Mouse (Mus musculus): ENCODE measurements at regions not wholly inside any gene's neighbourhood (a gene's known extent, or its start where the extent isn't known, plus 50 kb on each side); places are given as distances from the start of the nearest gene placed in this dataset.

DNA sequence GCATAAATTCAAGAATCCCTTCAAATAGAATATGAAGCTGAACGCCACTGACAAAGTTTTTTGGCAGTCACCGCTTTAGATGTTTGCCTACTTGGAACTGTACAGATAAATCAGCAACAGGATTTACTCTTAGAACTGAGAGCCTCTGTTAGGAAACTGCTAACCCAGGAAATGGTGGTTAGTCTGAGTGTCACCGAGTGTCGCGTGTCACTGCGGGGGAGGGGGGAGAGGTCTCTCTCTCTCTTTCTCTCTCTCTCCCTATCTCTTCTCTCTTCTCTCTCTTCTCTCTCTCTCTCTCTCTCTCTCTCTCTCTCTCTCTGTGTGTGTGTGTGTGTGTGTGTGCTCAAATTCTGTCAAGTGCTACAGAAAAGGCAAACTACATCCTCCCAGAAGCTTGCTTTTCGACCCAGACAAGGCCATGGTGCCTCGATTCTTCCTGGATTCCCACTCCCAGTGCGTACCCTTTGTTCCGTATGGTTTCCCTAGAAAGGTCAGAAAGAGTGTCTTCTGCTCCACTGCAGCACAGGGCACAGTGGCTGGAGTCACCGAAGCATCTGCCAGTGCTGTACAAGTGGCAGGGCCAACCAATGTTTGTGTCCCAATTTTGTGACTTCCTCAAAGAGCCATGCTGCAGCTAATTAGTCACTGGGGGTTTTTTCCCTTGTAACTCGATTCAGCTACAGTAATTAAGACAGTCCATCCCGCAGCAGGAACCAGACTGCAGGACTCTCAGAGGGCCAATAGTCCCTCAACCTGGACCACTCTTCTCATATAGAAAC, 87.0 kb downstream of the Cog6 start:
- ATAC-seq: peak; percentile 83

DNA sequence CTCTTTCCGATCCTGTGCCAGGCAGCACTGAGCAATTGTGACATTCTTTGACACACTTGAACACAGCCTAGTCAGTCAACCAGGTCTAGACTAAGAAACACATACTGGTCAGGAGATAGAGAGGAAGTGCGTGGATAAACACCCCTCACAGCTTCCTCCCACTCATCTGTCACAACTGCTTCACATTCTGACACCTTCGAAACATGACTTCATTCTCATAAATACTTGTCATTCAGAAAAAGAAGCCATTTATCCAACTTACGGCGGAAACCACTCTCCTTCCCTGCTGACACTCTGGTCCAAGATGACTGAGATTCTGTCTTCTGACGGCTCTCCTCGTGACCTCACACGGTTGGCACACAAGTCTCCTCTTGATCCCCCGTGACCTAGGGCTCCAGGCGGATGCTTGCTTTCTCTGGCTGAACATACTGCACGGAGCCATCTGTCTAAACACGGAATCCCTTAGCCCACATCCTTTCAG, 89.6 kb downstream of the Cog6 start:
- ATAC-seq: peak; percentile 38

DNA sequence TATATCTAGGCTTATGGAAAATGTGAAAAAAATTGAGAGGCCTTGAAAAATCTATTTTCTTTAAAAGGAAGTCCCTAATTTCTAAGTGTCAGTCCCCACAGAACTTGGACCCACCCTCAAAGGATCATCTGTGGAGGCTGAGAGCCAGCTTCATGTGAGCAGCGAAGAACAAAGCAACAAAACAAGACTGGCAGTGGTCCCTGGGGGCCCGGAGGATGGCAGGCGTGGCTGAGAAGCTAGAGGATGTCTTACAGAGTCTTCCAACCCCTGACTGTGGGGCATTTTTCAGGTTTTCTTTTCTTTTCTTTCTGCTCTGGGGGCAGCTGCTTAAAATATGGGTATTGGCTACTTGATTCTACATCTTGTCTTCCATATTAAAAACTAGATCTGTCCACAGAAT, 90.5 kb downstream of the Cog6 start:
- ATAC-seq: no peak

DNA sequence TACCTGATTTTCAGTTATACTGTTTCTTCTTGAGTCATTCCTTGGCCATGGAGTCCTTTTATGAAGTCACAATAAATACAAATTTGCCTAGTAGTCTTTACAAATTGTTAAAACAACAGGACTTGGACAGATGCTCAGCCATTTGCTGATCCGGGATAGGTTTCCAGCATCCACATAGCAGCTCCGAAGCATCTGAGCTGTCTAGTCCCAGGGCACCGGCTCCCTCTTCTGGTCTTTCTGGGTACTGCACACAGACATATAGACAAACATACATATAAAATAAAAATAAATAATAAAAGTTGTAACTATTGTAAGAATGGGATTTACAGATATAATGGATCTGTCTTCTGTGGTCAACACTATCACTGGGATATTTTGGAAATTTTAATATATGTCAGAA, 91.8 kb downstream of the Cog6 start:
- no peak for ATAC-seq

DNA sequence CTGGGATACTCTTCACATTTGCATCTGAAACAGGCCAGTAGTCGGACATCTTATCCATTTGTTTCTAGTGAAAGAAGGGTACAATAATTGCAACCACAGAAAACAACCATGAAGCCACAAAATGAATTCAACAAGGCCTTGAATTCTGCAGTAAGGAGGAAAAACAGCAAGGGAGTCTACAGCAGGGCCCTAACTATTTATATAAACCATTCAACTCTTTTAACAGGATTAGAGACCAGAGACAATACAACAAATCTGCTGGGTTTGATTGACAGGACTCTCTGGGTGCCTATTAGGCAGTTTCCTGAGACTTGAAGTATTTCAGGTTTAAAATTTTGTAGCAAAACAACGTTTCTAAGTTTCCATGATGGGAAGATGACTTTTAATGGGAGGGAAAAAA, 92.4 kb downstream of the Cog6 start:
- no peak for ATAC-seq

DNA sequence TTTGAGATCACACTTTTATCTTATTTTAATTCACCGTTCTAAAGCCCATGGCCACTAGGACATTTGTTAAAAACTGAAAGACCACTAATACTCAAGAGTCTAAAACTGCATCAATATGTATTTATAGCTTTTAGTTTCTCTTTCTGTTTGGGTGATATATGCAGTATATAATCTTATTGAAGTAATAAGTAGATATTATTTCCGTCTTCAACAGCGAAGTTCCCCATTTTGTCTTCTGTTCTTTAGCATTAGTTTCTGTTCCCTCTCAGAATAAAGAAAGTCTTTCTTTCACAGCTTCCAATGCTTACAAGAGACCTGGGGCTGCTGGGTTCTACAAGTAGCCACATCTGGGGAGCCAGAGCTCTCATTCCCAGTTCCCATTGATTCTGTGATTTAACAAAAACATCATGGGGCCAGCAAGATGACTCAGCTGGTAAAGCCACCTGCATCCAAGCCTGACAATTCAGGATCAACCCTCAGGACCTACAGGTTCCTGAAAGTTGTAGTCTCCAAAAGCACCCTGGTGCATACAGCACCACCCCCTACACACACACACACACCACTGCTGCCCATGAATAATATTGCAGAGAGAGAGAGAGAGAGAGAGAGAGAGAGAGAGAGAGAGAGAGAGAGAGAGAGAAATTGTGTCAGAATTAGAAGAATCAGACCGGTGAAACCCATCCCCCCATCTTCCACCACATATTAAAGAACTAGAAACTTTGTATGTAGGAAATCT, 93.0 kb downstream of the Cog6 start:
- ATAC-seq: peak; percentile 29

DNA sequence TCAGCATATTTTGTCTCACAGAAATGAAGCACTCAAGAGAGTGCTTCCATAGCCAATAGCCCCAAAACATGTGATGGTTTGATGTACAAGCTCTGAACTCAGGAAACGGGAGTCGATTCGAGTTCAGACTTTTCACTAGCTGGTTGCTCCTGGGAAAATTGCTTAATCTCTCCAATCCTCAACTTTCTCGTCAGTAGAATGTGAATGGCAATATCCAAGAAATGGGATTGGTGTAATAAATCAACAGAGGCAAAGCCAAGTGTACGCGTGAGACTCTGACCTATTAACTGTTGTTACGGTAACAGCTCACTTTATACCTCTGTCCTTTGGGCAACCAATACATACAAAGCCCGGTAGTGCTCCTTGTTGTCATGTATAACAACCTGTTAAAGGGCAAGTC, 94.6 kb downstream of the Cog6 start:
- no peak for ATAC-seq

DNA sequence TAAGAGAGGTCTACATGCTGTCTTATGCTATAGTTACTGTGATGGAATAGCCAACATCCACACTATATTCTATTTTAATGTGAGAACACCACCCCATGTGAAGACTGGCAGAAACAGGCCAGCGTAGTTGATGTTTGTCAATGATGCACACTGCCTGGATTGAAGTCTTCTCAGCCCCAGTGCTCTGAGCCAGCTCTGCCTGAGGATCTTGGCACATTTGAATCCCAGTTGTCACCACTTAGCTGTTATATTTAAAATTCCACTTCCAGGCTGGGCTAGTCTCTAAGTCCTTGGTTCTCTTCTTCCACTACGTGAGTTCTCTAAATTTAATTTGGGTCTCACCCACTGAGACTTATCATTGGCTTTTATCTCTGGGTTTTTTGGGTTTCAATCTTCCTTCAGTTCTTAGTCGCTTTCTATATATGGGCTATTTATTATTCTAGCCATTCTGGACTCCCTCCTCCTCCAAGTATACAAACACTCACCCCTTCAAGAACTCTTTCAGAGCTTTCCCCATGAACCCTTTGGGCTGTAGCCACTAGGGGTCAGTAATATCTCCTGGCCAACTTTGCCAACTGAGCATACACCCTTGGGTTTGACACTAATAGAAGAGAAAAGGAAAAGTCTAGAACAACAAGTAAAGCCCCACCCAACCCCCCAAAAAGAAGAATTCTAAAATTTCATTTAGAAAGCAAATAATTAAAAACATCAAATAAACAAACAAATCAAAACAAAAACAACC, 110.0 kb downstream of the Cog6 start:
- ATAC-seq: no peak

DNA sequence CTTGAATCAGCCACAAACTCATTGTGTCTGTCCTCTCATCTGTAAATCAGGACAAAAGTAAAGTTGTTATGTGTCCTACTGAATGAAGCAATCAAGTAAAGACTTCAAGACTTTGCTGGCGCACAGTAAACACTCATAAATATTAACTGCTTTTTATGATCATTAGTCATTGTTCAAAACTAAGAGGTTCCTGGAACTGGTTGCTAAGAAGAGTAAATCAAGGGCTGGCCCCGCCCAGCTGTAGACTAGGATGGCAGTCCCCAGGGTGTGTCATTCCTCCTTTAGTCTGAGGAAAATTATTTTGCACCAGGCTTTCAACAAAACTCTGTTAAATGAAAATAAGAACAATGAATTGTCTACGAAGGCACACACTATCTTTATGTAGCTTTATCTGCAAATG, 113.0 kb downstream of the Cog6 start:
- ATAC-seq: no peak

DNA sequence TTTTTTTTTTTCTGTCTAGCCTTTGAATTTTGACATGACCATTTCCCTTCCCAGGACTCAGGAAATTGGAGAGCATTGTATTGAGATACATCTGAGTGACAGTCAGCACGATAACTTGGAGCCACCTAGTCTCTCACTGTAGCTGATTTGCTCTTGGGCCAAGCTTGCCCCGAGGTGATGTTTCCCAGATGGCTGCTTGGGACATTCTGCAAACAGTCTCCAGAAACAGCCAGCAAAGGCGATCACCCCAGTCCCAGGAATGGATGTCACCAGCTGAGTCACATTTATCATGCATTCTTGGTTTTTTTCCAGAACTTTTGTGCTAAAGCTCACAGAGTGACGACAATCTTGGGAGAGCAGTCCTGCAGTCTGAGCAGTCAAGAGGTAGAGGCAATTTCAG, 119.4 kb downstream of the Cog6 start:
- ATAC-seq: no peak

DNA sequence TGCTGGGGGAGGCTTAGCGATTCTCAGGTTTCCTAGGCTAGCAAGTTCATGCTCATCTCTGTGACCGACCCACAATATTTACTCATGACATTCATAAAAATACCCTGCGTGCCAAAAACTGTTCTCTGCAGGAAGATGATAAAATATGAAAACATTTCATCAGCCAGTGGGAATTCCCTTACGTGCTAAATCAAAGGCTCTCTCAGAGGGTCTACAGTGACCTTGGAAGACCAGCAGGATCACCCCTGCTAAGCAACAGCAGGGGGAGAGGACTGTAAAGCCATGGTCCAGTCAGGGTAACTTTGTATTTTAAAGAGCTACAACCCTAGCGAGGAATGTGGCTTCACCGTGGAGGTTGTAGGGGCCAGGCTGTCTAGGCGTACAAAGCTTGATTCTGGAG, 120.6 kb downstream of the Cog6 start:
- no peak for ATAC-seq

DNA sequence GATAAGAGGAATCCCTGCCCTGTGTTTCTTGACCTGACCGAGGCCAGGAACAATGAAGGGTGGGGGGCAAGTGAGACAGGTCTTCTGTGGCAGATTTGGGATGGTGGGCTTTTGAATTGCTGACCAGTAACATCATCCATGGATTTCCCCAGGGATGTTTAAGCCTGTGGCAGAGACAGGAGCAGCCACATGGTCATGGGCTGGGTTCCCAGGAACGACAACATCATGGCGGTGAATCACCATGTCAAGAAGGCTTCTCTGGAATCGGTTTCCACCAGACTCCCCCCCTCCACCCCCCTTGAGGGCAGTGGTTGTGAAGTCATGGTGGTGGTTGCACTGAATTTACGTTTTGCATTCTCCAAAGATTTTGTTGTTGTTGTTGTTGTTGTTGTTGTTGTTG, 121.3 kb downstream of the Cog6 start:
- no peak for ATAC-seq

DNA sequence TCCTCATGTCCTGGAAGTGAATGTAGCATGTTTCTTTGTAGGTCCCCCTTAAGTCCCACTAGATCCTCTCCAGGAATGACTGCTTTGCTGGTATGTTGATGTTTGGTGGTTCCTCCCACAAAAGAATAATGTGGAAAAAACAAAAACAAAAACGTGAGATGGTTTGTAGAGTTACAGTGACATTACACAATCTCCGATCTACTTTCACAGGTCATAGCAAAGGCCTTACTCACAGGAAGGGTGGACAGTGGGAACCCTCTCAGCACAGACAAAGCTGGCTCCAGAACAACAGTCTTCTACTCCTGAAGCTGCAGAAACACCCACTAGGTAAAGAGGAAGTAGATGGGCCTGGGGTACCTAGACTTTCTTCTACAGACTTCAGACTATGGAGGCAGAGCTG, 122.2 kb downstream of the Cog6 start:
- no peak for ATAC-seq

DNA sequence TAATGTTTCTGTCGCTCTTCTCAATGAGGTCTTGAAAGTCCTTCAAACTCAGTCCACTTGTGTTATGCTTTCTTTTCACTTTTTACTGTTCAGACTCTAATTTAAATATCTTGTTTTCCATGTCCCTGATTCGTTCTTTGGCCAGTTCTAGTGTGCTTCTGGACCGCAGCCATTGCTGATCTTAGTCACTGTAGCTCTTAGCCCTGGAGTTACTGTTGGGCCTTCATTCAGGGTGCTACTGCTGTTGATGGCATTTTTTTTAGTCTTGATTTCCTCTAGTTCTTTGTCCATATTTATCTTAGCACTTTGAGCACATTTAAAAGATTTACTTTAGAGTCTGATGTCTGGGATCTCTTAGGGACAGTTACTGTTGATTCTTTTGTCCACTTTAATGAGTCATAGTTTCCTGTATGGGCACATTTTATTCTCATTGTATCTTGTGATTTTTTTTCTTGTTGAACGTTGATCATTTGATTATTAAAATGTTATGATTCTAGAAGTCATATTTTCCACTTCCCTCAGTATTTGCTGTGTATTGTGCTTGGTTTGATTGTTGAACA, 127.8 kb downstream of the Cog6 start:
- ATAC-seq: no peak

DNA sequence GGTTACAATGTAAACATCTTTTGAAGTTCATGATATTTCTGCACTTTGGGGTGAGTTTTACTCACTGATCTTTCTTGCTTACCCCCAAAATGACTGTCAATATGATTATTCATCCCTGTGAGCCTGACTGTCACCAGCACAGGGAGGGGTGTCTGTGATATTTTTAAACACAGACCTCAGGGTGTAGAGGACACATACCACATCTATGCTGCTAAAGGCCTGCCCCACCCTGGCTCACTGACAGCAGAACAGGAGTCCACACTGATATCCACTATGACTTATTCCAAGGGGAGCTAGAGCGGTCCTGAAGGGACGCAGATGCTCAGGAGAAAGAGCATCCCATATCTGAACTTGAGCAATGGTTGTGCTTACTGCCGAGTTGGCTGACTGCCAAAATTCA, 135.1 kb downstream of the Cog6 start:
- no peak for ATAC-seq

DNA sequence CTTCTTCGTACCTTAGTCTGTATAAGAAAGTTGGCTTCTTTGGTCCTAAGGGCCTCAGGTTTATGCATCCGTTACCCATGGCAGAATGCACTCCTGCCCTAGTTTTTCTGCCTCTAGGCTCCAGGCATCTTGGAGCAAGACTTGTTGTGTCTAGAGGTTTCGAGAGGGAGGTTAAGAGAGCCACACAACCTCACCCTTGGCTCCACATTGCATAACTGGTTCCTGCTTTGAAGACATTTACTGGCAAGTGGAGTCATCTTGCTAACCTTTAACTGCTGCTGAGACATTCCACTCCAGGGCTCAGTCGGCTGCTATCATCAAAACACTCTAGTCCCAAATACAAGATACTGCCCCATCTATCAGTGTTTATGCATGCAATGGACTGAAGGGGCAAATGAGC, 135.9 kb downstream of the Cog6 start:
- no peak for ATAC-seq

DNA sequence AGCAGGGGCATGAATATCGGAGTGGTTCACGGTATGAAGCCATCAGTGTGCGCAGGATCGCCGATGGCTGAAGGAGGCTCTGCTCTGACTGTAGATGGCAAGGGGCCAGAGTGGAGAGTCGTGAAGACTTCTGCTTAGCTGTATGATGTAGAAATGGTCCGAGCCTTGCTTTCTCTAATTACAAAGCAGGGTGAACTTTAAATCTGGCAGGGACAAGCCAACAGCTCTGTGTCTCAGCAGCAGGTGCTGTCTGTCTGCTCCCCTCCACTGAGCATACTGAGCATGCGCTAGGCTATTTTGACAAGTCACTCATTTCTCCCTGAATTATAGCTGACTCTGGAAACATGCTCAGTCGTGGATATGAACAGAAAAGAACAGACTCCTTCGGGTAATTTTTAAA, 137.3 kb downstream of the Cog6 start:
- ATAC-seq: no peak

DNA sequence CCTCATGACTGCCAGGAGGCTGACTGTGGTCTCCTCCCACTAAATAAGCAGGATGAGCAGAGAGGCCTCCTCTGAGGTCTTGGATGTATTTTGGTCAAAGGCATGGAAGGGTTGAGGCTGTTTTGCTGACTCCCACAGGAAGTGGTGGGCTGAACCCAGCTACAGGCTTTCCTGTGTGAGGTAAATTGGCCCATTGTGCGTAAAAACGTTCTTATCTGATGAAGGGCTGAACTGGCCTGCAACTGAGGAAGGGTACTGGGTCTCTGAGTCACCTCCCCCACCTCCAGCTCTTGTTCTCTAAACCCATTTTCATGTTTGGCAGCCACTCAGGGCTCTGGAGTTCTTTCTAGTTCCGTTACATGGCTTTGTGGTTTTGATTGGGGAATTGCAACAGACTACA, 138.7 kb downstream of the Cog6 start:
- ATAC-seq: peak; percentile 95

DNA sequence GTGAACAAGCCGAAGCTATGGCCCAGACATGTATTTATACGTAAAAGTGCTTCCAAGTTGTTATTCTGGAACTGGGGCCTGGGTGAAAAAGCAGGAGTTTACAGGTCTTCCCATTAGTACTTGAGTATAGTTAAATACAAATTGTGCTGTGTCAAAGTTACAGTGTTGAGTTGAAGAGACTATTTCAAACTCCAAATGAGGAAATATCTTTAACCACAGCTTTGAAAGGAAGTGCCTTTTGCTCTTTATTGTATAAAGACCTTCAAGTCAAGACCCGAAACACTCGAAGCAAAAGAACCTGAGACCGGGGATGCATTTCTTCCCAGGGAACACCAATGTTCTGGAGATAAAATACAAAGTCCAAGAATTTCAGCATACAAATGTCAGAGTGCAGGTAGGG, 144.8 kb downstream of the Cog6 start:
- ATAC-seq: no peak

DNA sequence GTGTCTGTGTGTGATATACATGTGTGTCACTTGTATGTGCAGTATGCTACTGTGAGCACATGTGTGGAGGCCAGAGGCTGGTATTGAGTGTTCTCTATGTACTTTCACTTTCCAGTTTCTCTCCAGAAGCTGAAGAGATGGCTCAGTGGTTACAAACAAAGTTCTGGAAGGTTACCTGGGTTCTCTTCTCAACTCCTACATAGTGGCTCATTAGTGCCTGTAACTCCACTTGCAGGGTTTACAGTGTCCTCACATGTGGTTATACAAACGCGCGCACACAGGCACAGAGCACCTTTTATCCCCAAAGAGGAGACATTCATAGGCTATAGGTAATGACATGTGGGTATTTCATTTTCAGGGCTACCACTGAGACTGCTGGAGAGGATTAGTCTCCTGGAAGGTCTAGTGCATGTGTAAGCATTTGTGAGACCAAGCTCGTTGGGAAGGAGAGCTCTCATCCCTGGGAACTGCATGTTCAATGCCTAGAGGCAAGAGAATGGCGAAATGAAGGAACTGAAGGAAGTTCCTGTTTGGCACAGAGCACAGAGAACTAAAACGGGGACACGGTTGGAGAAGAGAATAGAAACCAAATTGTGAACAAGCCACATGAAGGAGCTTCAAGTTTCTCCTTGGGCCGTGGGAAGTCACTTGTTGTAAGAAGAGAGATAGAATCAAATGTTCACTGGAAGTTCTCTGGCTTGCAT, 153.7 kb downstream of the Cog6 start:
- no peak for ATAC-seq

DNA sequence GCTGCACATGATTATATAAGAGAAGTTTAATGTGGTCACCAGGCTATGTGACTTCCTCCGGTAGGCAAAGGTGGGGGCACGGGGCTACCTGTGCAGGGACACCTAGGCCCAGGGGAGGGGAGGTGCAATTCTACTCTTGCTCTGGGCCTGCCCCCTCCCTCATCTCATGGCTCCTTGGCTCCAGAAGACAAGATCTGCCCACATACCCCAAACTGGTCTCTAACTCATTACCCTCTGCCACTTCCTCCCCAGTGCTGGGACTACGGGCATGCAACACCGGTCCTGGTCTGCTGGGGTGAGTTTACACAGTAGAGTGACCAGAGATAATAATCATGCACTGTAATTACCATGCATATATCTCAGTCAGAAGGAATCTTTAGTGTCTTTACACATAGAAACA, 155.0 kb downstream of the Cog6 start:
- no peak for ATAC-seq

DNA sequence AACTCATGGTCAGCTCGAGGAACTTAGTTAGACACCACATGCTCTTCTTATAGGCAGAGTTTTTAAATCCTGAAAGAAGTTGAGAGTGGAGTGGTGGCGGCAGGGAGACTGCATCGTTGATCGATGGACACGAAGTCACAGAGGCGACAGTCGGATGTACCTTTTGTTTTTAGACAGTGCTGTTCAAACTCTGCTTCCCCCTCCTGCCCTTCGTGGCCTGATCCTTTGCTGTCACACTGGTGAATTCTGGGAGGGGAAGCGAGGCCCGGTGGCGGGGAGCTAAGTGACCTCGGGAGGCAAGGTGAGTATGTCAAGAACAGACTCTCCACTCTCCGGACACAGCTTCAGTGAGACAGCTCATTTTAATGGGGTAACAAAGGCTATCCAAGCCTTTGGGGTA, 155.5 kb downstream of the Cog6 start:
- no peak for ATAC-seq

DNA sequence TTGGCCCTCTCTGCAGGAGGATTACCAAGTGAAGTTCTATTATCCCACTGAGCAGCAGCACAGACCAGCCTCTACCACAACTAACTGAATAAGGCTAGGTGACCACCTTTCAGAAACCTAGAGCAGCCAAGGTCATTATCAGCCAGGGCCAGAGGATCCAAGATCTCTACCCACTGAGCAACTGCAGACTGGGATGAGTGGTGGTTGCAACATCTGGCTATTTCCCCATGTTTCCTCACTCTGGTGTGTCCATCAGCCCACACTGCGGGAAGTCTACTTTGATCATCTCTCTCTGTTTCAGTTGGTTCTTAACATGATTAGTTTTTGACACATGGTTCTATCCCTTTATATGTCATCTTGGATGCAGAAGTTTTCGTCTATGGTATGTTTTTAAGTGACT, 157.2 kb downstream of the Cog6 start:
- no peak for ATAC-seq

All from activated CD4-positive, CD25-positive, alpha-beta regulatory T cell, adult 4 months (primary cell).